Mouse (Mus musculus): ENCODE results near the gene Selenof. TPM values are rescaled to one million over a fixed set of nuclear protein-coding genes. Genes with fewer than 3 reads are reported as not detected.

Gene Selenof
- polyA plus RNA-seq, 1 experiment: 97.5 TPM

DNA sequence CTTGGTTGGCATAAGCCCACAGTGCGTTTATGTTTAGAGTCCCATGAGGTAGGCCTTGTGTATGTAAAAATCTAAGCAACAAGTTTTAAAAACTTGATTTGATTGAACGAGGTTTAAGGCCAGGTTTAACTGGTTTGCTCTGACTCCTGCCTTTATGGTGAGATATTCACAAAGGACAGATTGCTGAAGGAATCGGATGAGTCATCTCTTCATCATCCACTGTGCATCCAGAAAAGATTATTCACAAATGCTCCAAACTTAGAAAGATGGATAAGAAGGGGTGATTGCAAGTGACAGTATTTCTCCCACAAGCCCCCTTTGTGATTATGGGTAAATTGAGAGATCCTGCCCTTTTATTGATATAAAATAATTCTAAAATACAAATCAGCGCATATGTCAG is 8.8 kb downstream of the Selenof start:
- TF ChIP-seq CTCF (IDR thresholded peaks at IDR 0.05; ENCODE audit: control insufficient read depth, insufficient read depth, insufficient replicate concordance, low read depth, low read length) (no peak), POLR2A (IDR thresholded peaks at IDR 0.05; ENCODE audit: control insufficient read depth, low read depth, low read length) (no peak)
- Histone ChIP-seq H3K4me3 (ENCODE audit: control insufficient read depth, low read depth, low read length) (no peak overlapping the region), H3K4me1 (ENCODE audit: control insufficient read depth, insufficient read depth, low read length) (no peaks in the 10 kb centered on the region; the same call in 1 of the 2 replicates), H3K27me3 (ENCODE audit: control insufficient read depth, insufficient read depth, low read length) (no peaks in the 10 kb centered on the region), H3K36me3 (ENCODE audit: control insufficient read depth, insufficient read depth, low read length) (no peaks in the 10 kb centered on the region; the same call in 1 of the 2 replicates), H3K27ac (ENCODE audit: control insufficient read depth, insufficient read depth, low read depth, low read length) (no peak overlapping the region)

DNA sequence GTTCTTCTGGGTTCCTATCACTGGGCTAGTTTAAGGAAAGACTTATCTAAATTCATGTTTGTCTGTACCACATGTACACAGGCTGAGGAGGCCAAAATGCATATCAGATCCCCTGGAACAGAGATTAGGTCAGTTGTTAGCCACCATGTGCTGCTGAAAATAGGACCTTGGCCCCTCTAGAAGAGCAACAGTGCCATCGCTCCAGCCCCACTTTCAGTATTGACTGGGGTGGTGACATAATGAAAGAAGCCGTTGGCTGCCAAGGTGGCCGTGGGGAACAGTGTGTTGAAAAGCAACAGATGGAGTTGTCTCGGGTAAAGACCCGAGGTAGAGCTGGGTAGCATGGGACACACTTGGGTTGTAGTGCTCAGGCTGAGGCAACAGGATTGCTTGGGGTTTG is 9.7 kb downstream of the Selenof start:
- Histone ChIP-seq H3K27ac (ENCODE audit: control insufficient read depth, insufficient read depth, low read depth, low read length) (no peak overlapping the region), H3K27me3 (ENCODE audit: control insufficient read depth, insufficient read depth, low read length) (no peaks in the 10 kb centered on the region), H3K36me3 (ENCODE audit: control insufficient read depth, insufficient read depth, low read length) (no peaks in the 10 kb centered on the region; the same call in 1 of the 2 replicates), H3K4me1 (ENCODE audit: control insufficient read depth, insufficient read depth, low read length) (no peaks in the 10 kb centered on the region; the same call in 1 of the 2 replicates), H3K4me3 (ENCODE audit: control insufficient read depth, low read depth, low read length) (no peak overlapping the region)
- TF ChIP-seq POLR2A (IDR thresholded peaks at IDR 0.05; ENCODE audit: control insufficient read depth, low read depth, low read length) (no peak), CTCF (IDR thresholded peaks at IDR 0.05; ENCODE audit: control insufficient read depth, insufficient read depth, insufficient replicate concordance, low read depth, low read length) (no peak)

DNA sequence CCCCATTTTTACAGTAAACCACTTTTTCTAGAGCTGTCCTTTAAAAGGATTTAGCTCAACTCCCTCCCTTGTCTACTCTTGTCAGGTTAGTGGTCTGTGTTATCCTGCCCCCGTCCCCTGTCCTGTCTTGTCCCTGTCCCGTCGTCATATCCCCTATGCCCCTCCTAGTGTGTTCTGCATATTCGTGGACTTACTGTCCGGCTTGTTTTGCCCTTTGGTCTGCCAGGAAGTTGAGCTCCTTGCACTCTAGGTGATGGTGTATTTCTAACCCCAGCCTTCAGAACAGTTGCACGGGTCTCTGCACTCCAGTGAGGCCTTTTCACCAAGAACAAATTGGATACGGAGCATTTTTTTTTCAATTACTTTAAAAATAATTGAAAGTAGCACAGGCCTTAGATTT is 10.2 kb downstream of the Selenof start:
- TF ChIP-seq POLR2A (IDR thresholded peaks at IDR 0.05; ENCODE audit: control insufficient read depth, low read depth, low read length) (no peak), CTCF (IDR thresholded peaks at IDR 0.05; ENCODE audit: control insufficient read depth, insufficient read depth, insufficient replicate concordance, low read depth, low read length) (no peak)
- H3K36me3 ChIP-seq (ENCODE audit: control insufficient read depth, insufficient read depth, low read length): no peaks in the 10 kb centered on the region; the same call in 1 of the 2 replicates

DNA sequence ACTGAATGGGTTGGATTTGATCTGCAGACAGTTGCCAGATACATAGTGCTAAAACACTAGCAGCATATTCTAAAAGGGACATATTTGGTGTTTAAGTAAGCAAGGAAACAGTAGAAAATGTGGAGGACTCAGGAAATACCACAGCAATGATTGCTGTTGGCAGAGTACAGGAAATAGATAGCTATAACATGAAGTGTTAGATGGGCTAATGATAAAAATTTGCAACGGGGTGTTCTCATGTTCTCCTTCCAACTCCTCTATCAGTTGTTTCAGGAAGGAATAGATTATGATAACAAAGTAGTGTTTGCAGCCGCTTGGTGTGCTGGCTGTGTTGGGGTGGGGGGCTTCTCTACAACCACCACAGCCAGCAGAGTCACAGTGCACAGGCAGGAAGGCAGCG is 11.7 kb downstream of the Selenof start:
- Histone ChIP-seq H3K27ac (ENCODE audit: control insufficient read depth, insufficient read depth, low read depth, low read length) (no peak overlapping the region), H3K27me3 (ENCODE audit: control insufficient read depth, insufficient read depth, low read length) (no peaks in the 10 kb centered on the region), H3K36me3 (ENCODE audit: control insufficient read depth, insufficient read depth, low read length) (no peaks in the 10 kb centered on the region; the same call in 1 of the 2 replicates), H3K4me1 (ENCODE audit: control insufficient read depth, insufficient read depth, low read length) (peaks cover 2% of the 10 kb centered on the region), H3K4me3 (ENCODE audit: control insufficient read depth, low read depth, low read length) (no peak overlapping the region)
- TF ChIP-seq POLR2A (IDR thresholded peaks at IDR 0.05; ENCODE audit: control insufficient read depth, low read depth, low read length): no peak
- TF ChIP-seq CTCF (IDR thresholded peaks at IDR 0.05; ENCODE audit: control insufficient read depth, insufficient read depth, insufficient replicate concordance, low read depth, low read length): no peak

More for the DNA sequence above, 10.2 kb downstream of the Selenof start:
- Histone ChIP-seq H3K4me3 (ENCODE audit: control insufficient read depth, low read depth, low read length) (no peak overlapping the region), H3K27ac (ENCODE audit: control insufficient read depth, insufficient read depth, low read depth, low read length) (no peak overlapping the region), H3K27me3 (ENCODE audit: control insufficient read depth, insufficient read depth, low read length) (no peaks in the 10 kb centered on the region), H3K4me1 (ENCODE audit: control insufficient read depth, insufficient read depth, low read length) (no peaks in the 10 kb centered on the region; the same call in 1 of the 2 replicates)

DNA sequence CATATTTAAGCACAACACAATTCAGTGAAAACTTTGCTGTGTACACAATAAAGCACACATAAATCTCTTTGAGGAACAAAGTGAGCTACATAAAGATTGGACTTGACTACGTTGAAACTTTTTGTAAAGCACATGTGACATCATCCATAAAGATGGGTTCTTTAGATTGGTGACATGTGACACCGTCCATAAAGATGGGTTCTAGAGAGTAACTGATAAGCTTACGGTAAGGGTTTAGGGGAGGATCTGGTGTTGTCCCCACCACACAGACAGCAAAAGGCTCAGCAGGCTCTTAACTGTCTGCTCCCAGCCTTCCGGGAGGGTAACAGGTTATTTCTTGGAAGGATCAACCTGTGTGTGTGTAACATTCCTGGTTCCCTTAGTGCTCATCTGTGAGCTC is 12.2 kb downstream of the Selenof start:
- no peak overlapping the region for H3K27ac ChIP-seq (ENCODE audit: control insufficient read depth, insufficient read depth, low read depth, low read length)
- H3K36me3 ChIP-seq (ENCODE audit: control insufficient read depth, insufficient read depth, low read length): no peaks in the 10 kb centered on the region; the same call in 1 of the 2 replicates
- no peak for TF ChIP-seq CTCF (IDR thresholded peaks at IDR 0.05; ENCODE audit: control insufficient read depth, insufficient read depth, insufficient replicate concordance, low read depth, low read length)
- no peak for TF ChIP-seq POLR2A (IDR thresholded peaks at IDR 0.05; ENCODE audit: control insufficient read depth, low read depth, low read length)
- no peak overlapping the region for H3K4me3 ChIP-seq (ENCODE audit: control insufficient read depth, low read depth, low read length)
- H3K4me1 ChIP-seq (ENCODE audit: control insufficient read depth, insufficient read depth, low read length): peaks cover 2% of the 10 kb centered on the region
- H3K27me3 ChIP-seq (ENCODE audit: control insufficient read depth, insufficient read depth, low read length): no peaks in the 10 kb centered on the region

- H3K4me3 ChIP-seq (ENCODE audit: control insufficient read depth, low read depth, low read length): no peak overlapping the region
- TF ChIP-seq CTCF (IDR thresholded peaks at IDR 0.05; ENCODE audit: control insufficient read depth, insufficient read depth, insufficient replicate concordance, low read depth, low read length): no peak
- TF ChIP-seq POLR2A (IDR thresholded peaks at IDR 0.05; ENCODE audit: control insufficient read depth, low read depth, low read length): no peak
- no peaks in the 10 kb centered on the region for H3K27me3 ChIP-seq (ENCODE audit: control insufficient read depth, insufficient read depth, low read length)
- H3K27ac ChIP-seq (ENCODE audit: control insufficient read depth, insufficient read depth, low read depth, low read length): no peak overlapping the region
- no peaks in the 10 kb centered on the region; the same call in 1 of the 2 replicates for H3K36me3 ChIP-seq (ENCODE audit: control insufficient read depth, insufficient read depth, low read length)
- peaks cover 2% of the 10 kb centered on the region for H3K4me1 ChIP-seq (ENCODE audit: control insufficient read depth, insufficient read depth, low read length)
These were observed 13.7 kb downstream of the Selenof start for GRCm38 (mm10) chr3:144583789-144584188.

DNA sequence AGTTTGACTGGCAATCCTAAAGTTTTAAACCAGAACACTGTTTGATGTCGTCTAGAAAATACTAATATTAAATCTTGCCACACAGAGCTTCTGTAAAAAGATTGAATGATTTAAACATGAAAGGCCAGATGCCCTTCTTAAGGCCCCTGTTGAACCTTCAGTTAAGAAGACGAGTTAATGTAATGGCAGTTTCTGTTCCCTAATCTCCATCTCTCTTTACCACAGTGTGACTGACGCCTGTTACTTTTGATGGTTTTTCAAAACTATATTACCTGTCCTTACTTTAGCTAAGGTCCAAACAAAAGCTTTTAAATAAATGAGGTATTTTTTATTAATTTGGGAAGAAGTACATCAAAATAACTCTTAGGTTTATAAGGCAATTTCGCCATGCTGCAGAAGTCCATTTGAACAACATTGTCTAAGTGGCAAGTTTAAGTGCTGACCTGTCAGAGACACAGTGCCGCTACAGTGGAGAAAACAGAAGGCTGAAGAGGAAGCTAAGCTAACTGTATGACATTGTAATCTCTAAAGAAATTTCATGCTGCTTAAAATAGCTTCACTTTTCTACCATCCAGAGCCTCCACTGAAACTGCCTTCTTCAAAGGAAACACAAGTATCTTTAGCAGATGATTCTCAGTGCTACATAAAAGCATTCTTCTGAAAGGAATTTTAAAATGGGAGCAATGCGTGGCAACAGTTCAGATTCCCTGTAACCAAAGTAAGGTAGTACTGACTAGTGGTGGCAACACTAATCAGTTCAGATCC is 14.9 kb downstream of the Selenof start:
- Histone ChIP-seq H3K27me3 (ENCODE audit: control insufficient read depth, insufficient read depth, low read length) (no peaks in the 10 kb centered on the region), H3K27ac (ENCODE audit: control insufficient read depth, insufficient read depth, low read depth, low read length) (no peak overlapping the region), H3K36me3 (ENCODE audit: control insufficient read depth, insufficient read depth, low read length) (no peaks in the 10 kb centered on the region; the same call in 1 of the 2 replicates), H3K4me3 (ENCODE audit: control insufficient read depth, low read depth, low read length) (no peak overlapping the region), H3K4me1 (ENCODE audit: control insufficient read depth, insufficient read depth, low read length) (peaks cover 2% of the 10 kb centered on the region)
- no peak for TF ChIP-seq POLR2A (IDR thresholded peaks at IDR 0.05; ENCODE audit: control insufficient read depth, low read depth, low read length)
- no peak for TF ChIP-seq CTCF (IDR thresholded peaks at IDR 0.05; ENCODE audit: control insufficient read depth, insufficient read depth, insufficient replicate concordance, low read depth, low read length)

Measured in testis, adult 2 months (tissue).